Mouse (Mus musculus) ES-E14 (cell line): ENCODE data around the gene Nxnl2.

ENCODE experiments used
- CHD2 ChIP-seq: IDR thresholded peaks from 2 replicates; pipeline ENCODE4 v1.6.1; 2014; ENCODE audit warnings: mild to moderate bottlenecking, low read depth, low read length, inconsistent platforms
- HCFC1 ChIP-seq: IDR thresholded peaks from 2 replicates; pipeline ENCODE4 v1.6.1; 2012; ENCODE audit warnings: low read length, inconsistent platforms, borderline replicate concordance; ENCODE audit not compliant: insufficient read depth
- ZC3H11A ChIP-seq: IDR thresholded peaks from 2 replicates; pipeline ENCODE4 v1.6.1; 2012; ENCODE audit warnings: low read depth, mild to moderate bottlenecking, inconsistent platforms, low read length, borderline replicate concordance
- ZNF384 ChIP-seq: IDR thresholded peaks from 2 replicates; pipeline ENCODE4 v1.6.1; 2012; ENCODE audit warnings: low read depth, low read length, inconsistent platforms

- TF ChIP-seq ZC3H11A = no peak
- no peak for TF ChIP-seq CHD2
- TF ChIP-seq ZNF384 = no peak
- TF ChIP-seq HCFC1 = no peak
Measured at GRCm38 (mm10) chr13:51127906-51128305, 42.9 kb upstream of the Nxnl2 start.
